Mouse (Mus musculus) liver, adult 2 months (tissue): ENCODE measurements around the gene Faap20.

ENCODE experiments used
- CTCF ChIP-seq: fragments of 200-500 bp; IDR thresholded peaks from 2 replicates; pipeline ENCODE4 v1.5.1; 2011; ENCODE audit warnings: low read depth, low read length, control low read depth
- POLR2A ChIP-seq: fragments of 200-500 bp; IDR thresholded peaks from 2 replicates; pipeline ENCODE4 v1.6.1; 2011; ENCODE audit warnings: low read length, control low read depth; ENCODE audit not compliant: insufficient read depth; ENCODE audit errors: extremely low read depth

- TF ChIP-seq POLR2A (no peak), CTCF (no peak)
These were observed 31.4 kb upstream of the Faap20 start for GRCm38 (mm10) chr4:155218104-155218732.
